Mouse (Mus musculus) kidney, adult 11 months (tissue): ENCODE data around the gene Chmp6.

Source experiments
- DNase-seq: peaks from one replicate; pipeline ENCODE4 v3.0.0; 2022

Chmp6 gene

DNA sequence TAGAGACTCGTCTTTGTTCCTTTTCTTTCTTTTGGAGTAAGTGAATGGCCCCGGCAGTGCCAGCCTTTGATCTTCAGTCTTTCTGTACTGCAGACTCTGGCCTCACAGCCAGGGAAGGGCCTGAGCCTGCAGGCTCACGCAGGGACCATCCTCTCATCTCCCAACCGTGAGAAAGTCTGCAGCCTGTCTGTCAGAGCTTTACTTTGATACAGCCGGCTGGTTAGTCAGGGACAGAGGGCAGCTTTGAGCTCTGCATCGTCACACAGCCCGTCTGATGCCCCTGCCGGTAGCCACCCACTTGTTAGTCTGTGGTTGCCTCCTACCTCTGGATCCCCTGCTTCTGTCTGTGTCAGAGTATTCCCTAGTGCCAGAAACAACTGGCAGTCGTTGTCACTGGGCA lies 51.8 kb downstream of the Chmp6 start:
- DNase-seq: no peak

DNA sequence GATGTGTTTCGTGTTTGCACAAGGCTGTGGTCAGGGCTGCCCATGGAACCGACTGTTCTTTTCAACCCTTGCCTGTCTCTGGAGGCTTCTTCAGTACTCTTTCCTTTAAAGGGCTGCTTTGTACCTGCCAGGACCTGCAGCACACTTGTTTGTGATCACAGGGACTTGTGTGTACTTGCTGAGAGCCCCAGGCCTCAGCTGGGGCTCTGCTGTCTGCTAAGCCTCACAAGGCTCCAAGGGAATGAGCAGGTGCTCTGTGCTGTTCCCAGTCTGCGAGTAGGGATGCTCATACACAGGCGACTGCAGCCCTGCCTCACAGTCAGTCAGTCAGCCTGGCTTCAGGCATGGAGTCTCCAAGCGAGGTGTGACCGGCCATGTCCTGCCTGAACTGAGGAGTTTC lies 53.1 kb downstream of the Chmp6 start:
- DNase-seq: no peak

DNA sequence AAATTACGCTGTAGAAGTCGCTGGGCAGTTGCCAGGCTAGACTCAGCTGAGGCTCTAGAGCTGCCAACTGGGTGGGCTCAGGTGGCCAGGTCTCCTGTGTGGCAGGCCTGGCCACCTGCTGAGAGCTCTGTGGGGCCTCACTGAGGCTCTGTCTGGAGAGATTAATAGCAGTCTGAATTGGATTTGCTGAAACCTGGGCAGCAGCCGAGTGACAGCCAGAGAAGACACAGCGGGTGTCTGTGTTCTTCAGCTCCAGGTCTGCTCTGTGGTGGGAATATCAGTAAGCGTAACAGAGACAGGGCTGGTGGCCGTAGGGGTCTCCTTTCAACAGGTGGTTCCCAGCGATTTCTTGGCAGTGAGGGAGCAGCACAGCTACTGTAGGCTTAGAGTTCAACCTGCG lies 54.2 kb downstream of the Chmp6 start:
- no peak for DNase-seq

DNA sequence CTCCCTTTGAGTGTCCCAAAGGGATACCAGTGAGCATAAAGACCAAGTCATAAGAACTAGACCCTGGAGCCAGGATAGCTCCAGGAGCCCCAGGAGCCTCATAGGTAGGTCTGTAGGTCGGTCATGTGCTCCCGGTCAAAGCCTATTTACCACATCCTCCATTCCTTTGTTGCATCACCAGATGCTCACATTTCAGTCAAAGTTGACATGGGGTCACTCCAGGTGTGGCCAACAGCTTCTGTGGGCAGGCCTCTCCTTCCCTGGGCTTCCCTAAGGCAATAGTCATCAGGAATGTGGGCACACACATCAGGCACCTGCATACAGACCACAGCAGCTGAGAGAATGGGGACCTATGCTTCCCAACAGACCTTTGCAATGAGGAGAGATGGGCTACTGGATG lies 54.7 kb downstream of the Chmp6 start:
- no peak for DNase-seq
